Mouse (Mus musculus): Measurements from ENCODE around the gene Nbea. TPM values are rescaled to one million over a fixed set of nuclear protein-coding genes. Genes with fewer than 3 reads are reported as not detected.

The Nbea gene
- polyA plus RNA-seq, 1 experiment from 2014 or later: 24.0 TPM

- Histone ChIP-seq H3K9me3 (no peaks in the 10 kb centered on the region), H3K36me3 (no peaks in the 10 kb centered on the region), H3K27me3 (no peaks in the 10 kb centered on the region), H3K27ac (no peak overlapping the region), H3K4me2 (no peak overlapping the region), H3K4me1 (no peaks in the 10 kb centered on the region), H3K9ac (no peak overlapping the region), H3K4me3 (no peak overlapping the region)
- WGBS: 69% methylated on average over 6 of the region's 6 CpGs
- no peak for ATAC-seq (ENCODE audit: insufficient number of reproducible peaks, insufficient read depth, low FRiP score, low TSS enrichment, low read depth)
Observed at GRCm38 (mm10) chr3:55733665-55734064, 449.8 kb downstream of the Nbea start.

DNA sequence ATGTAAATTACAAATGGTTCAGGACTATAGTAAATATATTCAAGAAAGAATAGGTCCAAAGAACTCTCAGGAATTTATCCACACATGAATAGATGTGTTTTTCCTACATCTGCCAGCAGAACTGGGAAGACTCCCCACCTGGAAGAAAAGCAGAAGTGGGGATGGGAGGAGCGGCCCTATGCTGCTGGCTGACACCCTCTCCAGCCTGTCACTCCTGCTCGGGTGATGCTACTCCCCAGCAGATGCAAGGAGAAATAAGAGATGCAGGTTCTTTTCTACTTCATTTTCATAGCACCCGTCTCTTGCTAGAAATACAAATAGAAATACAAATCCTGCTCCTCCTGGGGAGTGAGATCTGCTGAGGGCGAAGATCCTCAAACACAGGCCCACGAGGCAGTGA, 453.0 kb downstream of the Nbea start:
- no peak overlapping the region for H3K4me3 ChIP-seq
- no peak overlapping the region for H3K27ac ChIP-seq
- 68% methylated on average over 5 of the region's 5 CpGs for WGBS
- H3K36me3 ChIP-seq: no peaks in the 10 kb centered on the region
- H3K27me3 ChIP-seq: no peaks in the 10 kb centered on the region
- H3K9ac ChIP-seq: no peak overlapping the region
- no peak overlapping the region for H3K4me2 ChIP-seq
- ATAC-seq (ENCODE audit: insufficient number of reproducible peaks, insufficient read depth, low FRiP score, low TSS enrichment, low read depth): no peak
- no peaks in the 10 kb centered on the region for H3K9me3 ChIP-seq
- no peaks in the 10 kb centered on the region for H3K4me1 ChIP-seq

GRCm38 (mm10) chr3:55730142-55730541, 453.4 kb downstream of the Nbea start:
- Histone ChIP-seq H3K9me3 (no peaks in the 10 kb centered on the region), H3K4me1 (no peaks in the 10 kb centered on the region), H3K4me3 (no peak overlapping the region), H3K4me2 (no peak overlapping the region), H3K9ac (no peak overlapping the region), H3K36me3 (no peaks in the 10 kb centered on the region), H3K27ac (no peak overlapping the region), H3K27me3 (no peaks in the 10 kb centered on the region)
- no peak for ATAC-seq (ENCODE audit: insufficient number of reproducible peaks, insufficient read depth, low FRiP score, low TSS enrichment, low read depth)
- WGBS: 56% methylated on average over 8 of the region's 8 CpGs

GRCm38 (mm10) chr3:55714260-55714659, 469.2 kb downstream of the Nbea start:
- H3K4me1 ChIP-seq: no peaks in the 10 kb centered on the region
- H3K36me3 ChIP-seq: peaks cover 21% of the 10 kb centered on the region
- ATAC-seq (ENCODE audit: insufficient number of reproducible peaks, insufficient read depth, low FRiP score, low TSS enrichment, low read depth): no peak
- WGBS: 87% methylated on average over 6 of the region's 6 CpGs
- H3K9ac ChIP-seq: no peak overlapping the region
- H3K9me3 ChIP-seq: no peaks in the 10 kb centered on the region
- H3K4me3 ChIP-seq: no peak overlapping the region
- H3K4me2 ChIP-seq: no peak overlapping the region
- H3K27me3 ChIP-seq: no peaks in the 10 kb centered on the region
- no peak overlapping the region for H3K27ac ChIP-seq

DNA sequence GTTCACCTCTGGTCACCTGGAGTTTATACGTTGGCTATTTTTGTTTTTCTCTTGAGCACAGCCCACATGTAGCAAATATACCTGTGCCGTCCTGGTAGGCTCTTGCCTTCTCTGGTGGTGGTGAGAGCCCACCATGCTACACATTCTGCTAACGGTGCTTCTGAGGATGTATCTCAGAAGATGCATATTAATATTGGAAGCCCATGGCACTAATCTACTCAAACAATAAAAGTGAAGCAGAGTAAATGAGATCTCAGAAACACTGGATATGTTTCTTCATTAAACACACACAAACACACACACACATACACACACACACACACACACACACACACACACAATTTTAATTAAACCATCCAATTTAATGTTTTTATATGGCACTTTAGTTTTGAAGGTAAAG, 469.6 kb downstream of the Nbea start:
- no peaks in the 10 kb centered on the region for H3K4me1 ChIP-seq
- WGBS: 90% methylated on average over 3 of the region's 3 CpGs
- H3K9me3 ChIP-seq: no peaks in the 10 kb centered on the region
- no peaks in the 10 kb centered on the region for H3K27me3 ChIP-seq
- no peak for ATAC-seq (ENCODE audit: insufficient number of reproducible peaks, insufficient read depth, low FRiP score, low TSS enrichment, low read depth)
- H3K9ac ChIP-seq: no peak overlapping the region
- no peak overlapping the region for H3K4me3 ChIP-seq
- H3K27ac ChIP-seq: no peak overlapping the region
- H3K4me2 ChIP-seq: no peak overlapping the region
- peaks cover 21% of the 10 kb centered on the region for H3K36me3 ChIP-seq

DNA sequence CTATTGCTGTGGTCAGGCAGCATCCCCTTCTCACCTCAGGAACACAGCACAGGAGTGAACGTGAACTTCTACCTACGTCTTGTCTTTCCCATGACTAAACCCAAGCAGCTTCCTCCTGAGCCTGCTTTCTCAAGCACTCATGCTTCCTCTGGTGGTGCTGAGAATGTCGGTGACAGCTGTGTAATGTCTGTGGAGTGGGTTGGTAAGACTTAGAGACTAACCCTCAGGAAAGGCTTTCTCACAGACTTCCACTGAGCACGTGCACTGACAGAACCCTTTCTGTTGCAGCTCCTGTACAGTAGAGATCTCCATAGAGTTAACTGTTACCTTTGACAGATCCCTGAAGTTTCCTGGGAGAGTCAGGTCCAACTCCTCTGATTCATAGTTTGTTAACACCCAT, 473.2 kb downstream of the Nbea start:
- ATAC-seq (ENCODE audit: insufficient number of reproducible peaks, insufficient read depth, low FRiP score, low TSS enrichment, low read depth): no peak
- H3K4me3 ChIP-seq: no peak overlapping the region
- no peak overlapping the region for H3K9ac ChIP-seq
- H3K27ac ChIP-seq: no peak overlapping the region
- H3K27me3 ChIP-seq: no peaks in the 10 kb centered on the region
- no peaks in the 10 kb centered on the region for H3K9me3 ChIP-seq
- H3K36me3 ChIP-seq: peaks cover 14% of the 10 kb centered on the region
- H3K4me2 ChIP-seq: no peak overlapping the region
- WGBS: 91% methylated on average over 4 of the region's 4 CpGs
- peaks cover 4% of the 10 kb centered on the region; the same call in 1 of the 2 replicates for H3K4me1 ChIP-seq

- no peak for ATAC-seq (ENCODE audit: insufficient number of reproducible peaks, insufficient read depth, low FRiP score, low TSS enrichment, low read depth)
- WGBS: 86% methylated on average over 6 of the region's 6 CpGs
- Histone ChIP-seq H3K27me3 (no peaks in the 10 kb centered on the region), H3K27ac (no peak overlapping the region), H3K4me1 (peaks cover 4% of the 10 kb centered on the region; the same call in 1 of the 2 replicates), H3K36me3 (peaks cover 4% of the 10 kb centered on the region), H3K4me3 (no peak overlapping the region), H3K4me2 (no peak overlapping the region), H3K9ac (no peak overlapping the region), H3K9me3 (no peaks in the 10 kb centered on the region)
Observed at GRCm38 (mm10) chr3:55701632-55702031, 481.9 kb downstream of the Nbea start.

- Histone ChIP-seq H3K4me3 (no peak overlapping the region), H3K27ac (no peak overlapping the region), H3K9me3 (no peaks in the 10 kb centered on the region), H3K4me1 (no peaks in the 10 kb centered on the region), H3K27me3 (no peaks in the 10 kb centered on the region), H3K4me2 (no peak overlapping the region), H3K9ac (no peak overlapping the region), H3K36me3 (peaks cover 6% of the 10 kb centered on the region; the same call in 1 of the 2 replicates)
- ATAC-seq (ENCODE audit: insufficient number of reproducible peaks, insufficient read depth, low FRiP score, low TSS enrichment, low read depth): no peak
- 94% methylated on average over 2 of the region's 2 CpGs for WGBS
Observed at GRCm38 (mm10) chr3:55697174-55697573, 486.3 kb downstream of the Nbea start.

DNA sequence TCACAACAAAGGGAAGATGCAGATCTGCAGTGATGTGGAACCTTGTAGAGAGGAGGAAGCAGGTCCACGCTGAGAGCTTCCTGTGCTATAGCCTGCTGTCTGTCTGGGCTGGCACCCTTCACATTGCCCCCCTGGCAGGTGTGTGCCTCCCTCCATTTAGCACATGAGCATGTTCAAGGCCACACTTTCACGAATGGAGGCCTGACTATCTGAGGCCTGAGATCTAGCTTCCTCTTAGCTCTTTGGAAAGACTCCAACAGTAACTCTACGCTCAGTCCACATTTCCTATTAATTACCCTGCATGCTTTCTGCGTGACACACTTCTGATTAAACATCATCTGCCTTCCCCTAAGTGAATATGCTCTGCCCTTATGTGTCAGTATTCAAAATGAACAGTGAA, 490.4 kb downstream of the Nbea start:
- no peak for ATAC-seq (ENCODE audit: insufficient number of reproducible peaks, insufficient read depth, low FRiP score, low TSS enrichment, low read depth)
- 57% methylated on average over 4 of the region's 4 CpGs for WGBS
- no peak overlapping the region for H3K4me2 ChIP-seq
- H3K9me3 ChIP-seq: no peaks in the 10 kb centered on the region
- H3K36me3 ChIP-seq: peaks cover 6% of the 10 kb centered on the region; the same call in 1 of the 2 replicates
- 0 out of 2 replicates have a peak, but pooled peaks cover 2% of the 10 kb centered on the region for H3K4me1 ChIP-seq
- no peaks in the 10 kb centered on the region for H3K27me3 ChIP-seq
- H3K9ac ChIP-seq: no peak overlapping the region
- no peak overlapping the region for H3K4me3 ChIP-seq
- H3K27ac ChIP-seq: no peak overlapping the region

- no peak overlapping the region for H3K27ac ChIP-seq
- H3K4me1 ChIP-seq: peaks cover 34% of the 10 kb centered on the region
- 29% methylated on average over 1 of the region's 1 CpGs for WGBS
- no peak for ATAC-seq (ENCODE audit: insufficient number of reproducible peaks, insufficient read depth, low FRiP score, low TSS enrichment, low read depth)
- no peak overlapping the region for H3K4me3 ChIP-seq
- no peaks in the 10 kb centered on the region for H3K36me3 ChIP-seq
- H3K9ac ChIP-seq: no peak overlapping the region
- H3K9me3 ChIP-seq: no peaks in the 10 kb centered on the region
- no peaks in the 10 kb centered on the region for H3K27me3 ChIP-seq
- no peak overlapping the region for H3K4me2 ChIP-seq
Observed at GRCm38 (mm10) chr3:55688098-55688497, 495.4 kb downstream of the Nbea start.

DNA sequence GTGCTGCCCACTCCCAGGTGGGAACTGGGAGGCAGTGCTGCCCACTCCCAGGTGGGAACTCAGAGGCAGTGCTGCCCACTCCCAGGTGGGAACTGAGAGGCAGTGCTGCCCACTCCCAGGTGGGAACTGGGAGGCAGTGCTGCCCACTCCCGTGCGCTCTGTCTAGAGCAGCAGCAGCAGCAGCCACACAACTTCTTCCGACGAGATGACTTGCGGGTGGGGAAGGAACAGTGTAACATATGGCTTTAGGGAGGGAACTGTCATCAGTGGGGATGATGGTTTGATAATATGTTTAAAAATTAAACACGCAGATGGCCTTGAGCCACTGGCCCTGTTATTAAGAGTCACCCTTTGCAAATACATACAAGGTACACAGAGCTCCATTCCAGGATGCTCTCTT, 496.5 kb downstream of the Nbea start:
- ATAC-seq (ENCODE audit: insufficient number of reproducible peaks, insufficient read depth, low FRiP score, low TSS enrichment, low read depth): no peak
- no peak overlapping the region for H3K9ac ChIP-seq

GRCm38 (mm10) chr3:55685627-55686026, 497.9 kb downstream of the Nbea start:
- H3K36me3 ChIP-seq: no peaks in the 10 kb centered on the region
- H3K27ac ChIP-seq: no peak overlapping the region
- H3K9ac ChIP-seq: no peak overlapping the region
- no peaks in the 10 kb centered on the region for H3K27me3 ChIP-seq
- peaks cover 36% of the 10 kb centered on the region for H3K4me1 ChIP-seq
- ATAC-seq (ENCODE audit: insufficient number of reproducible peaks, insufficient read depth, low FRiP score, low TSS enrichment, low read depth): no peak
- no peak overlapping the region for H3K4me3 ChIP-seq
- H3K9me3 ChIP-seq: no peaks in the 10 kb centered on the region
- H3K4me2 ChIP-seq: no peak overlapping the region
- 35% methylated on average over 6 of the region's 6 CpGs for WGBS

More for the DNA sequence above, 496.5 kb downstream of the Nbea start:
- no peaks in the 10 kb centered on the region for H3K9me3 ChIP-seq
- WGBS: 76% methylated on average over 6 of the region's 6 CpGs
- H3K4me2 ChIP-seq: no peak overlapping the region
- H3K4me1 ChIP-seq: peaks cover 36% of the 10 kb centered on the region
- peak overlapping the region; percentile 44; the same call in 1 of the 2 replicates for H3K27ac ChIP-seq
- no peak overlapping the region for H3K4me3 ChIP-seq
- H3K36me3 ChIP-seq: no peaks in the 10 kb centered on the region
- H3K27me3 ChIP-seq: no peaks in the 10 kb centered on the region

GRCm38 (mm10) chr3:55684892-55685291, 498.6 kb downstream of the Nbea start:
- Histone ChIP-seq H3K9ac (no peak overlapping the region; the same call in 1 of the 2 replicates), H3K4me3 (no peak overlapping the region), H3K4me1 (peaks cover 36% of the 10 kb centered on the region), H3K9me3 (no peaks in the 10 kb centered on the region), H3K36me3 (peaks cover under 1% of the 10 kb centered on the region; the same call in 1 of the 2 replicates), H3K27ac (peak overlapping the region; percentile 64), H3K4me2 (no peak overlapping the region), H3K27me3 (no peaks in the 10 kb centered on the region)
- ATAC-seq (ENCODE audit: insufficient number of reproducible peaks, insufficient read depth, low FRiP score, low TSS enrichment, low read depth): no peak
- 22% methylated on average over 4 of the region's 4 CpGs for WGBS
